Comparison of ENCODE assay signal across 8 mouse cellular contexts in genomic region chr12:86078176-86078552, GRCm38 (mm10). TPM values are rescaled to one million over a fixed set of nuclear protein-coding genes. Genes with fewer than 3 reads are reported as not detected.
DNase-seq lines count a peak whose midpoint lies in the region; ATAC-seq and TF ChIP-seq lines count a peak whose summit lies in the region.

No protein-coding gene starts in this region.

- no peaks in the 10 kb centered on the region for H3K9me3 ChIP-seq in lung, embryonic 15.5 days
- no peaks in the 10 kb centered on the region for H3K9me3 ChIP-seq in limb, embryonic 11.5 days (ENCODE audit: control insufficient read depth, low read length)

- no peaks in the 10 kb centered on the region for H3K36me3 ChIP-seq in lung, embryonic 15.5 days
- no peaks in the 10 kb centered on the region for H3K36me3 ChIP-seq in limb, embryonic 11.5 days (ENCODE audit: control insufficient read depth, insufficient read depth, low read length)
- no peaks in the 10 kb centered on the region for H3K36me3 ChIP-seq in small intestine, adult 2 months (ENCODE audit: control insufficient read depth, insufficient read depth, low read length)

- no peak for TF ChIP-seq POLR2A in small intestine, adult 2 months (IDR thresholded peaks at IDR 0.05; ENCODE audit: low read depth, low read length)

- no peak for TF ChIP-seq CTCF in small intestine, adult 2 months (IDR thresholded peaks at IDR 0.05; ENCODE audit: extremely low read depth, insufficient read length, insufficient replicate concordance, low read depth, low read length)

- peak overlapping the region; percentile 96 for H3K27ac ChIP-seq in lung, embryonic 15.5 days
- peak overlapping the region; percentile 97 for H3K27ac ChIP-seq in limb, embryonic 11.5 days (replicated peaks; ENCODE audit: low read depth, low read length)
- peak overlapping the region; percentile 35 for H3K27ac ChIP-seq in small intestine, adult 2 months (ENCODE audit: insufficient read depth, low read depth, low read length)

- peak overlapping the region; percentile 49 for H3K4me3 ChIP-seq in lung, embryonic 15.5 days
- peak overlapping the region; percentile 55 for H3K4me3 ChIP-seq in limb, embryonic 11.5 days (ENCODE audit: low read depth, low read length)
- H3K4me3 ChIP-seq in small intestine, adult 2 months (ENCODE audit: low read depth, low read length): peak overlapping the region; percentile 81

- H3K4me2 ChIP-seq in lung, embryonic 15.5 days: peak overlapping the region; percentile 81
- peak overlapping the region; percentile 85 for H3K4me2 ChIP-seq in limb, embryonic 11.5 days (ENCODE audit: low read depth, severe bottlenecking)

- peaks cover 45% of the 10 kb centered on the region for H3K4me1 ChIP-seq in lung, embryonic 15.5 days
- H3K4me1 ChIP-seq in limb, embryonic 11.5 days (ENCODE audit: control insufficient read depth, insufficient read depth, low read length): peaks cover 28% of the 10 kb centered on the region
- H3K4me1 ChIP-seq in small intestine, adult 2 months (ENCODE audit: control insufficient read depth, insufficient read depth, insufficient read length, low read length): 0 out of 2 replicates have a peak, but pooled peaks cover 2% of the 10 kb centered on the region

- peak overlapping the region; percentile 63 for H3K9ac ChIP-seq in lung, embryonic 15.5 days
- H3K9ac ChIP-seq in limb, embryonic 11.5 days (ENCODE audit: low read length): peak overlapping the region; percentile 61

- DNase-seq in adrenal gland, postnatal 10 days: peak; percentile 19
- no peak for DNase-seq in adrenal gland, postnatal 4 days (ENCODE audit: low spot score in 2 of 2)
- no peak for DNase-seq in lung, postnatal 4 days
- peak; percentile 36 for DNase-seq in limb, embryonic 11.5 days (ENCODE audit: low spot score)
- DNase-seq in gastrocnemius, postnatal 25 days: no peak
- no peak for DNase-seq in layer of hippocampus, adult 9-11 months

- 0 out of 2 replicates have a peak, but pooled peaks have one; percentile 20 for ATAC-seq in lung, embryonic 15.5 days (ENCODE audit: borderline replicate concordance, extremely low read depth, low FRiP score, low TSS enrichment)
- ATAC-seq in limb, embryonic 11.5 days (ENCODE audit: insufficient number of reproducible peaks, low FRiP score, low TSS enrichment, low read depth): no peak

- WGBS in lung, embryonic 15.5 days: 11% methylated on average over 9 of the region's 9 CpGs
- 13% methylated on average over 9 of the region's 9 CpGs for WGBS in limb, embryonic 11.5 days
- WGBS in small intestine, adult 2 months: 55% methylated on average over 9 of the region's 9 CpGs

- H3K27me3 ChIP-seq in lung, embryonic 15.5 days: no peaks in the 10 kb centered on the region
- no peaks in the 10 kb centered on the region for H3K27me3 ChIP-seq in limb, embryonic 11.5 days (ENCODE audit: control insufficient read depth, insufficient read depth, low read length)
- H3K27me3 ChIP-seq in small intestine, adult 2 months (ENCODE audit: control insufficient read depth, insufficient read depth, low read length): peaks cover 9% of the 10 kb centered on the region; the same call in 1 of the 2 replicates

RNA-seq across cellular contexts. Expression of gene Tgfb3, which starts 0.7 kb away (rescaled TPM):
- total RNA-seq in adrenal gland, postnatal 10 days (2021): 10 to 100 TPM; 15.0 to 16.6 TPM
- 10 to 100 TPM; 19.8 to 23.4 TPM for total RNA-seq in adrenal gland, postnatal 4 days (2021)
- 51.1 and 51.8 TPM in 2 replicates for polyA plus RNA-seq in lung, embryonic 15.5 days (2015; fragmentation: Nextera tagmentation; extraction: Ambion mirVana)
- 20.3 and 20.8 TPM in 2 replicates for polyA plus RNA-seq in limb, embryonic 11.5 days (2014; fragmentation: Nextera tagmentation; extraction: Ambion mirVana)
- 2.9 and 3.2 TPM in 2 replicates for polyA plus RNA-seq in small intestine, adult 2 months (2012; rRNA removed)
- total RNA-seq in gastrocnemius, postnatal 25 days (2021): 10 to 100 TPM; 31.4 to 32.5 TPM

RNA-seq across cellular contexts. Expression of gene Ift43, which starts 4.2 kb away (rescaled TPM):
- total RNA-seq in adrenal gland, postnatal 10 days (2021): 10 to 100 TPM; 25.3 to 25.7 TPM
- total RNA-seq in adrenal gland, postnatal 4 days (2021): 10 to 100 TPM; 30.7 to 34.2 TPM
- 93.8 and 96.6 TPM in 2 replicates for polyA plus RNA-seq in lung, embryonic 15.5 days (2015; fragmentation: Nextera tagmentation; extraction: Ambion mirVana)
- polyA plus RNA-seq in limb, embryonic 11.5 days (2014; fragmentation: Nextera tagmentation; extraction: Ambion mirVana): 72.4 and 81.3 TPM in 2 replicates
- polyA plus RNA-seq in small intestine, adult 2 months (2012; rRNA removed): 6.1 and 15.2 TPM in 2 replicates
- 1 to 10 TPM; 7.8 to 9.5 TPM for total RNA-seq in gastrocnemius, postnatal 25 days (2021)

Comparison
In these comparisons a context has a peak if more than half of its experiments do, and no peak if none do; other contexts are left out.
1. DNase-seq: peak in adrenal gland, postnatal 10 days (single experiment) and limb, embryonic 11.5 days (single experiment); none in adrenal gland, postnatal 4 days (0 of 2), lung, postnatal 4 days (0 of 2), gastrocnemius, postnatal 25 days (single experiment) and layer of hippocampus, adult 9-11 months (single experiment).
2. H3K27ac ChIP-seq: peak in every context shown above with its lines; median percentile 97 in limb, embryonic 11.5 days; 96 in lung, embryonic 15.5 days; 35 in small intestine, adult 2 months.
3. Peak in every context shown above with its lines, with median percentiles within 50 percentile points of each other: H3K4me3 ChIP-seq.